Mouse (Mus musculus): ENCODE measurements at regions not wholly inside any gene's neighbourhood (a gene's known extent, or its start where the extent isn't known, plus 50 kb on each side); places are given as distances from the start of the nearest gene placed in this dataset.

- no peak for TF ChIP-seq EP300 (IDR thresholded peaks at IDR 0.05; ENCODE audit: low read depth)
- no peak for TF ChIP-seq CTCF (IDR thresholded peaks at IDR 0.05; ENCODE audit: low read depth)
Observed at GRCm38 (mm10) chr13:32535602-32536001, 197.1 kb upstream of the Gmds start.
